Mouse (Mus musculus): ENCODE measurements around the gene Hist1h2ah.

Hist1h2ah gene

DNA sequence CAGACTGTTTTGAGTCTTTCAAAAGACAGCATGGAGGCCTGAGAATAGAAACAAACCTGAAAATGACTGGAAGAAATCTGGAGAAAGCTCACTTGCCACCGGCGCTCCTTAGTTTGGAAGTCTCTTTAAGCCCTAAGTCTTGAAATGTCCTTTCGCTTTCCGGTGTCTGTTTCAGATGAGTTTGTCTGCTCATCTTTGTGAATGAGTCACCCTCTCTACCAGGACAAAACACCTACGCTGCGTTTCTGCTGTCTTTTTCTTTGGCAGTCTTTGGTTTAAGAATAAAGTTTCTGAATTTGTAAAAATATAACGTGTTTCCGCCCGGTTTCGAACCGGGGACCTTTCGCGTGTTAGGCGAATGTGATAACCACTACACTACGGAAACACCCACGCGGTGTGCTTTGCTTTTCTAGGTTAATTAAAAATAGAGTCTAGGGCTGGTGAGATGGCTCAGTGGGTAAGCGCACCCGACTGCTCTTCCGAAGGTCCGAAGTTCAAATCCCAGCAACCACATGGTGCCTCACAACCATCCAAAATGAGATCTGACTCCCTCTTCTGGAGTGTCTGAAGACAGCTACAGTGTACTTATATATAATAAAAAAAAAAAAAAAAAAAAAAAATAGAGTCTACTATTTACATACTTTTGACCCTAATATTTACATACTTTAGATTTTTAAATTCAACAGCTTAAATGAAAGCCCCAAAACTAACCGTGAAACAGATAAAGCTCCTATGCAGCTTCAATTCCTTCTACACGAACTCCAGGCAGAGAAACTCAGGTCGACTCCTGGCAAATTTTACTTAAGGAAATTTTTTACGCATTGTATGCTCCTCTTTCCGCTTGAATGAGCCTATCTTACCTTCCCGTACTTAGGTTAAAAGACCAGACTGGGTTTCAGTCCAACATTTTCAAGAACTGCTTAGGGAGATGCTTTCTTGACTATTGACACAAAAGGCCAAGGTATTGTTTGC lies 19.6 kb downstream of the Hist1h2ah start:
- in situ Hi-C loops (cut with MboI, MseI), result no loop called here

DNA sequence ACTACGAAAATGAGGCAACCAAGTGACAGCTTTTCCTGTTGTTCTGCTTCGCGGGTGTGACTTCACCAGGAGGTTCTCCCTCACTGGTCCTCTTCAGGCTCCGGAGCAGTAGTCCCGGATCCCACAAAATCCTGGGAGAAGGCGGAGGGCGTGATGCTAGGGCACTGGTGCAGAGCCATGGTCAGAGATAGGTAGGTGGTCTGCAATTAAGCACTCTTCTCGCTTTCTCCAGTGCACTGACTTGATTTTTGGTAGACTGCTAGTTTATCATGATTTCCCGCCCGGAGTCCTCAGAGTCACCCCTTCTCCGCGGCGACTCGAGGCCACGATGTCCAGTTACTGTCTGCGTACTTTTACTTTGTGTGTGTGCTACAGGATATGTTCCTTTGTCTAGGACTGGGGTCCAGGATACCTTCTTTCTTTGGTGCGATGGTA lies 20.9 kb downstream of the Hist1h2ah start:
- in situ Hi-C loops (cut with MboI, MseI), result no loop called here

DNA sequence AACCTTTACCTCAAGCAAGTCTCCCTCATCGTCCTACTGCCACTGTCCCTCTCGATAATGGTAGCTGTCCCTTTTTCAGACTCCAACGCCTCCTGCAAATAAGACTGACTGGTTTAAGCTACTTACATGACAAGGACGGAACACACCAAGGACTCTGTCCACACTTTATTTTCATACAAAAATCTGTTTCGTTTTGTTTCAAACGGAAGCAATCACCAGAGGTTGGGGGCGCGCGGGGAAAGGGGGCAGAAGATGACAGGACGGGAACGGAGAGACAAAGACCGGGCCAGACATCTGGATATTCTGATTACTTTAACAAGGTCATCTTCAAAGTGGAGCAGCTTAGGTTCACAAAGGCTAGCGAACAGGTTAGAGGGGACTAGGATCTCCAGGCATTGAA lies 21.7 kb downstream of the Hist1h2ah start:
- in situ Hi-C loops (cut with MboI, MseI), result no loop called here

DNA sequence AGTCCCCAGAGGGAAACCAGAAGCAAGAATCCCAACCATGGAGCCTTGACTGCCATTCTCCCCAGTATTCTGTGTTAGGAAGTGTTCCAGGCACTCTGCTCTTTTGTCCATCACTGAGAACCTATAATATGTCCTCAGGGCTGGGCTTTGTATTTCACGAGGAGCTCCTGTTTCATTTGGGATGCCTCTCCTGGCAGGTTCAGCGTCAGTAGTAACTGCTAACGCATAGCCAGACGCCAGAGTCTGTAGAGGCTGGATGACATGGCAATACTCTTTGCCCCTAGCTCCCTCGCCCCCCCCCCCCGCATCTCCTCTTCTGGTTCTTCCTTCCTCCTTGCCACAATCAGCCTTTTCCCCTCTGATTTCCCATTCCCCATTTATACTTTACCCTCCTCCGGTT lies 25.7 kb downstream of the Hist1h2ah start, which contains the start of gene Prss16:
Gene Prss16, minus strand, starts transcription at position 101 of the 400 bp plus-strand sequence.
- in situ Hi-C loops (cut with MboI, MseI), result no loop called here

DNA sequence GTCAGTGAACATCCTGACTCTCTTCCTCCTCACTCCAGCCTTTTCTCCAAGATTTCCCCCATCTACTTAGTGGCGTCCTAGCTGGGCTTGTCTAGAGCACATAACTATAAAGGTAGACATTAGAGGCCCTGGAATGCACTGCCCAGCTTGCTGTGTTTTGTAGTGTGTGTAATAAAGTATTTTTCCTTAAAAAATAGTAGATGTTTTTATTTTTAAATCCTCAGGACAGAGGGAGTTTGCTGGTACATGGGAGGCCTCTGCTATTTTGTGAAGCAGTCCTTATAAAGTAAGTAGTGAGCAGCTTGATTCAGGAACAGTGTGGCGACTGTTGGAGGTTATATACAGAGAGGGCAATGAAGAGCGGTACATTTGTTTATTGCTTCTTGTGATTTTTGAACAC lies 26.7 kb downstream of the Hist1h2ah start:
- in situ Hi-C loops (cut with MboI, MseI), result no loop called here

DNA sequence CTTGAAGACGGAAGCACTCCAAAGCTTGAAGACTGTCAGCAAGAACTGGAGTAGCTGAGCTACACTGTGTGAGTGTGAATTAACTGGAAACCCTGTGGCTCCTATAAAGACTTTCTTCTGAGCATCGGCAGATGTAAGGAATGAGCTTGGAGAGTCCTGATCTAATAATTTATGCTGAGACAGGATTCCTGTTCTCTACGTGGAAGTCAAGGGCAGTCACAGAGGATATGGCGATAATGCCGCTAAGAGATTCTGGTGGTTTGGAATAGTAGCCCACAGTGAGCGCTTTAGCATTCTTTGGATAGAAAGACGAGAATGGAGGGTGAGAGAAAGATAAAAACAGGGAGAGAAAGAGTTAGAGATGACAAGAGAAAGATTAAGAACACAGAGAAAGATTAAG lies 27.5 kb downstream of the Hist1h2ah start:
- in situ Hi-C loops (cut with MboI, MseI), result no loop called here

DNA sequence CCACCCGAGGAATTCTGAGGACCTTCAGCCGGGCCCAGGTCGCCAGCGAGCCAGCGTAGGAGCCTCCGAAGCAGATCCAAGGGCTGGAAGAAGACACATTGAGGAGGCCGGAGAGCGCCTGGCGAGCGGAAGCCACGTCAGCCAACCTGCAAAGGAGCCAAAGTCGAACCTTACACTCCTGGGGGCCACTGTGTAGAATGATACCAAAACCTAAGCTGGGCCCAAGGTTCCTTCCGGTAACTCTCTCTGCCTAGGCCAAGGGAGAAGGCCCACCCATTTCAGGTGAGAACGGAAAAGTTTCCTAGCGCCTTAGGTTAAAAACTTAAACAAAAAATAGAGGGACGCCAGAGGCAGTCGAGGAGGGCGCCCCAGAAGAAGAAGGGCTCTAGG lies 28.3 kb downstream of the Hist1h2ah start:
- in situ Hi-C loops (cut with MboI, MseI), result no loop called here

DNA sequence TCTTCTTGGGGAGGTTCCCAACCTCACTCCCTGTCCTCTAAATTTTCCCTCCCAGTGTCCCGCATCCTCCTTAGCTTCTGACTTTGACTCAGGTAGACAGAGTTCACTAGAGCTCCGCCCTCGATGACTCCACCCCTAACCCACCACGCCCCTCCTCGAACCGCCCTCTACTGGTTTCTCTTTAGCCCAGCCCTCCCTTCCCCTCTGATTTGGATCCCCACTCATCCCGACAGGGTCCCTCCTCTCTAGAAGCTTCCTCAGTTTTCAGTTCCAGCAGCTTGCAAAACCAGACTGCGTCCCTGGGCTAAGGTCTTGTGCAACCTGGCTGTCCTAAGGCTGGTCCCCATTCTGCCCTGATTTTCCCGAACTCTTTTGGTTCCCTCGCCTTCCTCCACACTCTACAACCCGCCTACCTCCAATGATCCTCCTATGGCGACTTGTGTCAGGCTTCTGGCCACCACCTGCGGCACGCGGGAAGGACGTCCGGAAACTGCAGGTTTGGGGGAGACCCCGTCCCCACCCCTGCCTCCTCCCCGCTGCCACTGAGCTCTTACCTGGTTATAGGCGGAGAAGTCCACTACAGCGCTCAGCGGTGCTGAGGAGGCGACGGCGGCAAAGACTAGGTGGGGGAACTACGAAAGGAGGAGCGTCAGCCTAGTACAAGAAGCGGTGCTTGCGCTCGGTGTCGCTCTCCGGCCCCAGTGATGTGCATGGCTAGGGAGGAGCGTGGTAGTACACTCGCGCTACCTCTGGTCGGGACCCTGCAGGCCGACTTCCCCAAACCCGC lies 28.8 kb downstream of the Hist1h2ah start:
- in situ Hi-C loops (cut with MboI, MseI), result no loop called here

DNA sequence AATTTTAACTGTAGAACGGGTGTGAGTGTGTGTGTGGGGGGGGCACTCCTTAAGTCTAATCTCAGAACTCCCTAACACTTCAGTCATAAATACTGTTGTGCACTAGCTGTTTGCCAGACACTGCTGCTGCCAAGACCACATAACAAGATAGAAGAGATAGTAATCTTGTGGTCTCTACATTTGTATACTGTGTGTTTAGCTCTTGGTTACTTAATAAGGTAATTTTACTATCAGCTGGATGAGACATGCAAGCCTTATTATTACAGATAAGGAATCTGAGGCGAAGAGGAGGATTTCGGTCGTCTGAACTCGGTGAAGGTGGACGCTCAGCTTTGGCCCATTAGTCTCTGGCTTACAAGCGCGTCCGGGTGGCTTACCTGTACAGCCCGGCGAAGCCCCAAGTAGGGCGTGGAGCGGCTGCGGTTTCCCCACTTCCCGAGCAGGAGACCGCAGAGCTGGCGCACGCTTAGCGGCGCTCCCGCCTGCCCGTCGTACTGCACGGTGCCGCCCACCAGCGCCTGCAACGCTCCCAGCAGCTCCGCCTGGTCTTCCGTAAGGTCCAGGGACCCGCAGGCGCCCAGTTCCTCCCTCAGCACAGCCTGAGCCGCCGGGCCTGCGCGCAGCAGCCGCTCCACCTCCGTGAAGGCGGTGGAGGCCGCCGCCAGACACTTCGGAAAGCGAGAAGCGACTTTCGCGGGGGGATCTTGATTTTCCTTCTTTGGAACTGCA lies 29.6 kb downstream of the Hist1h2ah start:
- in situ Hi-C loops (cut with MboI, MseI), result no loop called here

DNA sequence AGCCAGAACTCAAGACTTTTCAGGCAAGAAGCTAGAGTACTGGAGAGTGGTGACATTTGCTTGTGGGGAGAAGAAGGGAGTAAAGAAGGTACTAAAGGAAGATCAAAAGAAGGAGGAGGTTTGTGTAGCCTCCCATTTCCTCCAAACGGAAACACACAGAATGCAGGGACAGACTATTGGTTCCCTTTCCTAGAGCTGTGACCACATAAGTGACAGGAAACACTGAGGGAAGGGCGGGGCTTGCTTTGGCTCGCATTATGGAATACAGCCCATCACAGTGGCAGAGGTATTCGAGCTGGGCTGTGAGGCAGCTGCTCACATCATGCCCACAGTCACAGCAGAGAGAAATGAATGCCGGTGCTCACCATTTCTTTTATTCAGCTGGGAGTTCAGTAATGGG lies 33.5 kb downstream of the Hist1h2ah start:
- in situ Hi-C loops (cut with MboI, MseI), result no loop called here

DNA sequence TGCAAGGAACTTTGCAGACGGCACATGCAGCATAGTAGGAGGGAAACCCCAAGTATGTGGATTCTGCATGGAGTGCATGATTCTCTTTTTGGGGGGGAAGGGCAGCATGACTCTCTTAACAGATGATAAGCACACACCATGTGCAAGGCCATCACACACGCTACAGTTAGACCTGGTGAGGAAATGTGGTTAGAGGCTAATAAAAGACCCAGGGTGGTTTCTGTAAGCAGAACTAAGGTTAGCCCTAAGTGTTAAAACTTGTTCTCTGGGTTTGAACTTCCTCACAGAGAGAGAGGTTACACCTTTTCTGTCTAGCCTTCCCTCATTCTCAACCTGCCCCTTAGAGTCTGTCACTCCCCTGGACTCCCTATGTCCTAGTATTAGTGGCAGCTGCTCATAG lies 34.0 kb downstream of the Hist1h2ah start:
- in situ Hi-C loops (cut with MboI, MseI), result no loop called here

DNA sequence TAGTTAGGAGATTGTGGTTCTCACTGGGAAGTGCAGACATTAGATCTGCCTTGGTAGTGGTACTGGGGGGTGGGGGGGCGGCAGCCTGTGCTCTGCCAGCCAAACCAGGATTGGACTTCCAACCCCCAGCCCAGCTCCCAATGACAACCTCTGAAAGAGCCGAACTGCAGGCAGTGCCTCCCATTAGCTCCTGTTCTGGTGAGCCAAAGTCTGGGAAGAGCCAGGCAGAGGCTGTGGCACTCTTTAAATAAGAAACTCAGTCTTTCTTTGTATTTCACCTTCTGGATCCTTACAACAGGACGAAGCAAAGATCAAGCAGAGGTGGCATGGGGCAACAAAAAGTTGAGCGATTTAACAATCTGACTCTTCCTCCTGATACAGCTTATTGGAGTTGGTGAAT lies 36.2 kb downstream of the Hist1h2ah start:
- in situ Hi-C loops (cut with MboI, MseI), result no loop called here

DNA sequence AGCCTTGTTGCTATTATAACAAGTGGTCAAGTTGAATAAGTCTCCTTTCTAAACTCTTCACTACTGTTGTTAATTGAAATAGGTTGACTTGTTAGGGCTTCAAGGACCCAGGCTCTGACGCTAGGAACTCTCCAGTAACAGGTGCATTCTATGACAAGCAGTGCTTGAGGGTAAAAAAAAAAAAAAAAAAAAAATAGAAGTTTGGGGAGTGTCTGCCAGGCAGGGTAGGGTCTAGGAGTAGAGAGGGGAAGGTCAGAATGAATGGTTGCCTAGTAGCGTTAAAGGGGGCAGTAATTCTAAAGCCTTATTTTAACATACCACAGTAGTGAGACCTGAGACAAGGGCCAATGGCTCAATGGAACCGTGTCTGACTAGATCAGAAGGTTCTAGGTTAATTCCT lies 37.0 kb downstream of the Hist1h2ah start:
- in situ Hi-C loops (cut with MboI, MseI), result no loop called here

DNA sequence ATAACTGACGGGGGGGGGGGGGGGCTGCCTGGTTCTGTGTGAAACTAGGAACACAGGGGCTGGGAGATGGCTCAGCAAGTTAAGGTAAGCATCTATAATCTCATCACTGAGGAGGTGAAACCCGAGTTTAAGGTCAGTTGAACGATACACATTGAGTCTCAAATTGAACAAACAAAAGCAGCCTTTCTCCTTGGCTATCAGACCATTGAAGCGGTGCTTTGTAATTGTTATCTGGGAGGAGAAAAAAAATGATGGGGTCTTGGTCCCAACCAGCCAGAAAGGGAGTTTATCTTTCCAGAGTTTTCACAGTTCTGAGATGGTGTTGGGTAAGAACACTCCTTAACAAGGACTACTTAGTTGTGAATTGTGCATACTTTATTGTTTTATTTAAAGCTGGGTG lies 37.5 kb downstream of the Hist1h2ah start:
- in situ Hi-C loops (cut with MboI, MseI), result no loop called here

DNA sequence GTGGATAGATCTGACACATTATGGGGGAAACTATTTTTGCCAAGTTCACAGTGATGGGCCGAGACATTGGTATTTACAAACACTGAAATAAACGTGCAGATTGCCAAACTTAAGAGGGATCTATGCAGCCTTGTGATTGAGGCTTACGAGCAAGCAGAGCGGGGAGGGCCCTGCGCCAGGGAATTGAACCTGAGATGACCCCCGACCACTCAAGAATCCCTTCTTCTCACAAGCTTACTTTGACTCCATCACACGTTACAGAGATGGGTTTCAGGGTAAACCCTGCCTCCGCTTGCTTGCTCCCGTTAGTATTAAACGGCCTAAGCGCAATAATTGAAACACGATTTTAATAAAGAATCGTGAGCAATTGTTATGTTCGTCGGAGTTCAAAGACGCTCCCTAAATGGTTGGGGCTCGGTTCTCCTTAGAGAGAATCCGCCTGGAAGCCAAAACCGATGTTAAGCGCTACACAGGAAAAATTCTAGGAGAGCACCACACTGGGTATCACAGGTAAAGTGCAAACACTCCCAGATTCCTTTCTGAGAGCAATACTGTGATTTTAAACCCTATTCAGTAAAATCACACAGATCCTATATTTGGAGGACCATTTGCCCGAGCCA lies 38.1 kb downstream of the Hist1h2ah start:
- in situ Hi-C loops (cut with MboI, MseI), result no loop called here

DNA sequence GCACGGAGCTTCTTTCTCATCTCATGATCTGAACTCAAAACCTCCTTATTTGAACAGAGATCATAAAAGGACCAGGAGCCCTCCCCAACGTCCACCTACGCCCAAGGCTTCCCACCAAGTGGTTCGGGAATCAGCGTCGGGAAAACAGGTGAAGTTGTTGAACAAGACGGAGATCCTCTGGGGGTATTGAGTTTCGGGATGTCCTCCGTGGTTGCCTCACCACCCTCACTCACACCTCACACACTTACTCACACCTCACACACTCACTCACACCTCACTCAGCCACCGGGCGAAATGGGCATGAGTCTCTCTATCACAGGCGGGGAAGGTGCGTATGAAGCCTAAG lies 38.6 kb downstream of the Hist1h2ah start:
- in situ Hi-C loops (cut with MboI, MseI), result no loop called here

DNA sequence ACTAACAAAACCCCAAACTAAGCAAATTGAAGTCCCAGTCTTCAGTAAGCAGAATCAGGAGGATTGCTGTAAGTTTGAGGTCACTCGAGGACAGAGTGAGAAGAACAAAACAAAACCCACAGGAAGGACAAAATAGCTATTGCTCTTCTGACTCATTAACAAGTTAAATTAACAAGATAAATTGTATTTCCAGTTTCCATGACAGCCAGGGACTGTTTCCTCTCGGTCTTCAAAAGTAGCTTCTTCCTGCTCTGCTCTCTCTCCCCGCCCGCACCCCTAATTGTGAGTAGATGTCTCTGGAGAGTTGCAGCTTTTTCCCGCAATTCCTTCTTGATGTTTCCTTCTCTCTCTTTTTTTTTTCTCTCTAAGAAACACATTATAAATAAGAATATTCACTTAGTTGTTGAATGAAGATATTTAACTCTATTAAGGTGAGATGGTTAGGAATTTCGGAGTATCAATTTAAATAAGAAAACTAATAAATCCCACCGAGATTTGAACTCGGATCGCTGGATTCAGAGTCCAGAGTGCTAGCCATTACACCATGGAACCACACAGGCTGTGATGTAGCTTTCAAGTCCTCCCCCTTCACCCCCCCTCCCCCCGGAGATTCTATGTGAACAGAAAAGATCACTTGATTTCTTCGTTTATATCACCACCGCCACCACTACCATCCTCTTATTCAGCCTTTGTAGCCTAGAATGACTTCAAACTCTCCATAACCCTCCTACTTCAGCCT lies 39.1 kb downstream of the Hist1h2ah start:
- in situ Hi-C loops (cut with MboI, MseI), result no loop called here

DNA sequence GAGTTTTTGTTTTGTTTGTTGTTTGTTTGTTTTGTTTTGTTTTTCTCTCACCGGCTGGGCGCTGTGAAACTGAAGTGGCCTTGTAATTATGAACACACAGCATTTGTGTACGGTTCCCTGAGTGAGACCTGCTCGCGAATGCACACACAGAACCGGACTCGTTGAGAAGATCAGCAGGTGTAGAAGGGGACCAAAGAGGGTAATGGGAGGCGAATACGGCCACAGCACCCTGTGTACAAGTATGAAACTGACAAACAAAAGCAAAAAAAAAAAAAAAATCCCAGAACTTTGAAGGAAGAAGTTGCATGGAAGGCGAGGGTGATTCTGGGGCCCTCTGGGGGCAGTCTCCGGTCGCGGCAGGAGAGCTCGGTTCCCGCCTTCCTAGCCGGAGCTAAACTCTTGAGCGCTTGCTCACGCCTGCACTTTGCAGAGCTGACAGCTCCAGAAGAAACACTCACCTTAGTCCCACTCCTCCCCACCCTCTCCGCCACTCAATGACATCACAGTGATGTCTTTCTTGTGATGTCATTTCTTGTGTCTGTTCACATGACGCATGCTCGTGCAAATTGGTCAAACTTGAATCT lies 39.9 kb downstream of the Hist1h2ah start:
- in situ Hi-C loops (cut with MboI, MseI), result no loop called here

DNA sequence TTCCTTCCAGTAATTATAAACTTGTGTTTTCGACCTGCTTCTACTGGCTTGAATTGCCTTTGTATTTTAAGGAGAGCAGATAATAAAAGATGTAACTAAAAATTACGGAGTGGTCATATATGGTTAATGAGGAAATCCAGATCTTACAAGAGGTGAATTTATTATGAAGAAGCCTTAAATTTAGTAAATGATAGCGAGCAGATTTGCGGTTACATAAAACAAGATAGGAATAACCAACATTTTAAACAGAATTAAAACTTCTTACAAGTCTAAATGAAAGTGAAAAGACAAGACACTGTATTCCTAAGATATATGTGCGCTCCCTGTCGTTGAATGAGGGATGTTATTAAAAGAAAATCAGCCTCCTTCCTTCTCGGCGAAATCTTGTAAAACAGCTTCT lies 40.5 kb downstream of the Hist1h2ah start:
- in situ Hi-C loops (cut with MboI, MseI), result no loop called here

DNA sequence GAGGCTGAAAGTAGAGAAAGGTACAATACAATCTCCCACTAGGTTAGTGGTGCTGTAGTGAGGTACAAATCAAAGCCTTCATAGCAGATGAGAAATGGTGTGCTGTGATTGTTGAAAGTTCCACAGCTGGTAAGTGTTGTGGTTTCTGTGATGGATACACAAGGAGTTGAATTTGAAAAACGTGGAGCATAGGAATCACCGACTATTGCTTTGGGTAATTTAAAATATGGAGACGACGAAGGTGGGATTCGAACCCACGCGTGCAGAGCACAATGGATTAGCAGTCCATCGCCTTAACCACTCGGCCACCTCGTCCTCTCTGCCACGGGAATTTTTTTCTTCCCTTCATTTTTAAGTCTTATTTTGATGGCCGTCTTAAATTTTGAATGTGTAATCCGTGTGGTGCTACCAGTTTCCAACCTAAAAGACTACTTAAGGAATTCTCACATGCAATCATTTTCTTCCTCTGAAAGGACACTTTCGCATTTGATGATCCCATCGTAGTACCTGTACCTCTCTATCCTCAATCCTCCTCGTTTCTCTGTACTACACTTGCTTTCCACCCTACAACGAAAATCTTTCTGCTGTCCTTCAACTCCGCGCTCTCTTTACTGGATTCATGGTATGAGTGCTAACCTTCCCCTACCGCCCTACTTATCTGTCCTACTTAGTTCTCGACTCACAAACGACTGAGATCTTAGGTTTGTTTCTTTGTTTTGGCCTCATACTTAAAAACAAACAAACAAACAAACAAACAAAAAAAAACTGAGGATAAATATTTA lies 41.2 kb downstream of the Hist1h2ah start:
- in situ Hi-C loops (cut with MboI, MseI), result no loop called here
